Mouse (Mus musculus) right cerebral cortex, adult 18-20 months (tissue): Measurements from ENCODE around the gene Mgmt.

Experiments
- DNase-seq: peaks from one replicate; pipeline ENCODE4 v3.0.0; 2022; ENCODE audit warnings: mixed read lengths

The Mgmt gene

DNA sequence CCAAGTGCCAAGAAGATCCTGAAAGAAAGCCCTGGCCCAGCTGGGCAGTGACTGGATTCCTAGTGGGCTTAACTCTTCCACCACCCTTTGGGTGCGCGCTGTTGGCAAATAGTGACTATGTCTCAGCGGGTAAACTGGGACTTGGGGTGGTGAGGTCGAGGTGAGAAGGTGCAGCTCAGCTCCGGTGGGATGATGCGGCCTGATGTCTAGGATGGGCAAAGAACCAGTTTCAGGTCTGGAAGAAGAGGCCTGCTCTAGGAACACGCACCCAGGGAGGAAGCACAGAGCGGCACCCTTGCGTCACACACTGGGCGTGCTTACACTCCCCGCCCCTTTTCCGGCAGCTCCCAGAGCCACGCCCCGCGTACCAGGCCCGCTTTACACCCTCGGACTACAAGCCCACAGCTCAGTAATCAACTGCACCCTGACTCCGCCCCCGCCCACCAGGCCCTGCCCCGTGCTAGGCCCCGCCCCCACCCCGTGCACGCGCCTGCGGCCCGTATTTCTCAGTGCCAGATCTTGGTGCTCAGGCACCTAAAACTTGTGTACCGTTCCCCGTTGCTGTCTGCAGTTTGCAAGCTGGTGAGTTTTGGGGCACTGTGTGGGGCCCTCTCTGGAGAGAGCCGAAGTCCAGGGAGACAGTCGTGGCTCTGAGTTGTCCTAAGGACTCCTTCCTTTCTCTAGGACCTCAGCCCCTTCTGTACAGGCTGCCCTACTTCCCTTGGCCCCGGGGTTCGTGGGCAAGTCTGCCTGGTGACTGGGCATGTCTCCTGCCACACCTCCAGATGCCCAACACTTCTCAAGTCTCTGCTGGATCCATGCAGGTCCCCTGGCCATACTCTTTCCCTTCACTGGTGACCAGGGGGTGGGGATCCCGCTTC lies at the start of gene Mgmt:
Gene Mgmt (plus strand): TSS at position 509 of the 881 bp plus-strand sequence.
- DNase-seq = peak; percentile 90

DNA sequence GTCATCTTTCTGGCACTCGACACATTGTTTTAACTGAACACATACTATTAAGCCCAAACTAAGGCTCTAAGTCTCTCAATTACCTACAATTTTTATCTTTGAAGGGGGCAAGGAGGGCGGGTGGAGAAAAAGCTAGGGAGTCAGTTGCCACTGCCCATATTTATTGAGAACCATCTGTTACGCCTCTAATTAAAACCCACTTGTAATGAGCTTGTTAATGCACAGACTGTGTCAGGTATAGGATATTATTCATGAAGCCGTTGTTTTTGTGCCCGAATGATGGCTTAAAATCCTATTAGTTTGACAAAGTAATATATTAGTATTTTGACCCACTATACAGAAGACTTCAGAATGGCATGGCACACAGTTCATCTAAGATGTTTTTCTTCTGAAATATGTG lies 49.6 kb upstream of the Mgmt start:
- no peak for DNase-seq

DNA sequence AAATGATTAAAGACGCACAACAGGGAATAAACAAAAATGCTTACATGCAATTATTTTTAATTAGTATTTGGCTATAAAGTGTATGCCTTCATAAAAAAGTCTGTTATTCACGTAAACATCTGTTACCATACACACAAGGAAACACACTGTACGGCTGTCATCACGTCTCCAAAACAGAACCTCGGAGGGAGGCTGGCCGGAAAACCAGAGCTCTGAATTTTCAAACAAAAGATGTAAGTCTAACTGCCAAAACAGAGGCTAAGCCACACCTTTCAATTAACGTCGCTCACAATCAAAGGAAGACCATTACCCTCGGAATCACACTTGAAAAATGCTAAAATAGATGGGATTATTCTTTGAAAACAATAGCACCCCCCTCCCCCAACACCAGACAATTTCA lies 49.1 kb upstream of the Mgmt start:
- no peak for DNase-seq

DNA sequence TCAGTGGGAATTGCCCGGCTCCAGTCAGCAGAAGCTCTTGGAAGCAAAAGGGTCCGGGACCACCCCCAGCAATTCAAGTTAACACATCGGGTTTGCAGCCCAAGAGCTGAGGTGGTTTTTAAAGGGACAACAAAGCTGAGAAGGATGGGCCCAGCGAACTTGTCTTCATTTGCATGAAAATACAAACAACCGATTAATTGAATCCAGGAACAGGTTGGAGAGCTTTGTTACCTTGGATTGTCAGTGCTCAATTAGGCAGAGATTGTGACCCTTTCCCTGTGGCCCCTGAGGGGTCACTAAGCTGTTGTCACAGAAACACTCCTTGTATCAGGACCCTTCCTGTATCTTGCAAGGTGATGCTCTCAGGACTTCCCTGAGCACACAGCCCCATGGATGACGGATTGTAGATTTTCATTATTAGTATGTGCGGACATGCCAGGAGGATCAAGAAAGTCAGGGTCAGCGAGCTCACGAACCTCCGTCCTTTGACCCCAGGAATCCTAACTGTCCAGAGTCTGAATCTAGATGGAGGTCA lies 48.3 kb upstream of the Mgmt start:
- no peak for DNase-seq

DNA sequence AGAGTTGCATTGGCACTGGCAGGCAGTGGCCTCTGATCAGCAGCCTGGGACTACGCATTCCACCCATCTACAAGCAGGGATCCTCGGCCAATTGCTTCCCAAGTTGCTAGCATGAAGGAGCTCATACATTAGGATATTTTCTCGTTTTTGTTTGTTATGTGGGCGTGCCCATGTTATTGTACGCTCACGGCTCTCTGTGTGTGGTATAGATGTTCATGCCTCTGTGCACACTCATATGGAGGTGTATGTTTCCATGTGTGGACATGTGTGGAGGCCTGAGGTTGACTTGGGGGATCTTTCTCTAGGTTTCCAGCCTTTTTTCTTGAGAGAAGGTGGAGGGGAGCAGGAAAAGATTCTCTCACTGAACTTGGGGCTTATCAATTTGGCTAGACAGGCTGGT lies 46.8 kb upstream of the Mgmt start:
- no peak for DNase-seq

DNA sequence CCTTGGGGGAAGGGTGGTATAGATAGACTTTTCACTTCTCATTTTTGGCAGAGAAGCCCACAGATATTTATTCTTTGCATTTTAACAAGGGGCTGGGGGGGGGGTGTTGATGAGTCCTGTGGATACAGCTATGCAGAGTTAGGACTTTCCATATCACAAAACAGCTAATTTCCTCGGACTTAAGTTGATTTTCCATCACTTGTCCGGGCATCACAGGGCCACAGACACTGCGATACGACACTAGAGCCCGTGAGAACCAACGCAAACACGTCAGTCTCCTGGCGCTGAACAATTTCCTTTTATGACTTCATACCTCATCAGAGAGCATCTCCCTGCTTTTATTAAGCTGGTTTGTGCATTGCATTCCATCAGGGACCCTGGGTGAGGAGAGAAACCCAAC lies 45.7 kb upstream of the Mgmt start:
- no peak for DNase-seq

DNA sequence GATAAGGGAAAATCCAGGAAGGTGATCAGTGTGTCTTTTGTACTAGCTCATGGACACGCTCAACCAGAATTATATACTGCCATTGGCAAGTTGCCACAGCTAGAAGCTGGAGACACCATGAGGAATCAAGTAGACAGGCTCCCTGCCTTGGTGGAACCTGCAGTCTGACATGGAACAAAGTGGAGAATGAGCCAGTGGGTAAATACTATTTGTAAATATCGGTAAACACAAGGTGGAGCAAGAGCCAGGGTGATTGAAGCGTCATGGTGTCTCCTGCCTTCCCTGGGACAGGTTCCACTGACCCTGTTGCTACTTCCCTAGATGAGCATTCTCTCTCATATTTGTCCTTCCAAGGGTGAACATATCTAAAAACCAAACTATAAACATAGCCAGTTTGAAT lies 44.6 kb upstream of the Mgmt start:
- no peak for DNase-seq

DNA sequence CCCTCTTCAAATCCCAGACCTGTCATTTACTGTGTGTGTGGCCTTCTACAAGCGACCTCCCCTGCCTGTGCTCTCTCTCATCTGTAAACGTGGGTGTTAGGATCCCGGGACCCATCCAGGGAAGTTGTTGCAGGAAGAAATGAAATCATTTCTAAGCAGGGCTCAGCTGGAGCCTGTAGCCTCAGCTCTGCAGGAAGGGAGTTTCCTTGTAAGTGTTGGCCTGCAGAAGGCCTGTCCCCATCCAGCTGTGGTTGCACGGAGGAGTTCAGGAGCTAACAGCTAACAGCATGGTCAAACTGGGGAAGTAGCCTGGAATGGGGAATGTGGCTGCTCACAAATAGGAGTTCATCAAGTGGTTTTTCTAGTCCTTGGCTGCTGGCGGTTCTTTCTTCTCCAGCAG lies 44.1 kb upstream of the Mgmt start:
- DNase-seq = no peak

DNA sequence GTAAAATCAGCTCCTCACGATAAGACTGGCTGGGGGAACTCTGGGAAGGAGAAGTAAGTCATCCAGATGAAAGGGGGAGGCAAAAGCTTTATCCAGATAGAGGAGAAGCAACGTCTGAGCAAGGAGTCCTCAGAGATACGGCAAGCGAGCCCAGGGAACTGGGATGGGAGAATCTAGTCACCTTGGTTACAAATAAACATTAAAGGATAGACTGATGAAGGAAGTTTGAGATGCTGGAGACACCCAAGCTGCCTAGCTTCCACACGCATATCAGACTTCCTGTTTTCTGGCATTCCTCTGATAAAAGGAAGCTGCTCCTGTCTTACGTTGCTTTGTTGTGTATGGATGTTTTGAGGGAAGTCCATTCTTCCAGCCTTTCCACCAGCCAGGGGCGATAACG lies 42.5 kb upstream of the Mgmt start:
- no peak for DNase-seq

DNA sequence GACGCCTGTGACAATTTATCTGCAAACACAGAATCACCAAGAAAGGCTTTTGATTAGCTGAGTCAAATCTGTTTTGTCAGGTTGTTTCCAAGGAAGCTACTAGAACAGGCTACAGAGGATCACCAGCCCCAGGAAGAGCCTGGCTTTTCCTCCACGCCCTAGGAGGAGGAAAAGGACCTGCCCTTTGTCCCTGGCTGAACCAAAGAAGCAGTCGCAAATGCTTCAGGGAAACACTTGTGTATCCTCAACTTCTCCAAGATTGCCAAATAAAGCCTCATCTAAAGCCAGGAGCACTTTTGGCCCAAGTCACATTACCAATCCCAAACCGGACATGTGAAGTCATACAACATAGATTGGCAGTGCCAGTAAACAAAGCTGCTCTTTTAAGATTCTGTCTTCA lies 41.7 kb upstream of the Mgmt start:
- no peak for DNase-seq

DNA sequence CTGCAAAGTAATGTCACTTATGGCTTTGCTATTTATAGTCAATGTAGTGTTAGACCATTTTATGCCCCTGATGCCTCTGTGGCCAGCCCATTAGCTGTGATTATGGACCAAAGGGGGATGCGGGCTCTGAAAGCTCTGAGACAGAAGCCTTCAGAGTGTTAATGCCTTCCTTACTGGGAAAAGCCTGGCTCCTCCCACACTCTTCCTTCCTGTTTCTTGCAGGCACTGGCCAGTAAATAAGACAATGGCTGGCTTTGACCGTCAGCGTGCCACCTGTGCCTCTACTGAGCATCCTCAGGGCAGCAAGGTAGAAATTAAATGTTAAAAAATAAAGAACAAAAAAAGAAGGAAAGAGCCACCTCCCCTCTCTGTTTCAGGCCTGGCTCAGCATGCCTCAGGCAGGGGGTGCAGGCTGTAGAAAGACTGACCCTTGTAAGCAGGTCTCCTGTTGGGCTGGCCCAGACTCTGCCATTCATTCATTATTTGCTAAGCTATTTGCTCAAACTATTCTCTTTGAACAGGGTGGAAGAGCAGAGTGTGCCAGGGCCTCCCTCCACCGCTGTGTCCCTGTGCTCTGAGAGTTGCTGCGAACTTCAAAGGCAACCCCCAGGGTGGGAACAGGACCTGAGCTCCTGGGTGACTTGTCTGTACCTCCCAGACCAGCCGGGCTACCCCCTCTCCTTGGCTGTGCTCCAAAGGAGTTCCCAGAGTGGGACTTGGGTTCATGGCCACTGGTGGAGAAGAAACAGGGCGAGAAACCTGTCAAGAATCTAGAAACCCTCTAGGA lies 29.5 kb upstream of the Mgmt start:
- no peak for DNase-seq

DNA sequence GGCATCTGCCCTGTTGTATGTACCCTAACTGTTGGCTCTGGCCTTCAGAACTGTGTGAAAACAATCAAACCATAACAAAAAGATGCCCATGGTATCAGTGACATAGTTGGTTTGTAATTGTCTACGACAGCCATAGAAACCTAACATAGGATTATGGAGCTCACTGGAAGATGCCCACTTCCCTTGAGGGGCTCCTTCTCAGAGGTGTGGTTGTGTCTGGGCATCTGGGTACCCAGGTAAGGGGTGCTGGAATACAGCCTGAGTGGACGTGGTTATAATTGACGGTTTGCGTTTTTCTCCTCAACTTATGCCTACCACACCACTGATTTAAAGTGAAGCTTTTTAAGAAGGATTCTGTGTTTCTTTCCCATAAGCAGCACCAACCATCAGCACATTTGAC lies 28.5 kb upstream of the Mgmt start:
- DNase-seq = no peak

DNA sequence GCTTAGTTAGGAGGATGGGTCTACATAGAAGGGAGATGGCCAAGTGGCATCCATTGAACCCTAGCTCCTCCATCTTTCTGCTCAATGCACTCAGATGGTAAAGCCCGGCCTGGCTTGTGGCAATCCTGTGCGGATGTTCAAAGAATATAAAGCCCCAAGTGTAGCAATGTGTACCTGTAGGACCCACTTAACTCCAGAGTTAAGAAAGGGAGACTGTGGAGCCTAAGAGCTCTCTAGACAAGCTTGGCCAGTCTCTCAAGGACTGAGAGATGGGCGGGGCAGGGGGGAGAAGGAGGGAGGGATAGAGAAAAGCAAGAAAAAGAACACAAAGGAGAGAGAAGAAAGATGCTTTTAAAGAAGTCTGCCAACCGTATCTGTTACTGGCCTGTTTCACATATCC lies 27.9 kb upstream of the Mgmt start:
- no peak for DNase-seq

DNA sequence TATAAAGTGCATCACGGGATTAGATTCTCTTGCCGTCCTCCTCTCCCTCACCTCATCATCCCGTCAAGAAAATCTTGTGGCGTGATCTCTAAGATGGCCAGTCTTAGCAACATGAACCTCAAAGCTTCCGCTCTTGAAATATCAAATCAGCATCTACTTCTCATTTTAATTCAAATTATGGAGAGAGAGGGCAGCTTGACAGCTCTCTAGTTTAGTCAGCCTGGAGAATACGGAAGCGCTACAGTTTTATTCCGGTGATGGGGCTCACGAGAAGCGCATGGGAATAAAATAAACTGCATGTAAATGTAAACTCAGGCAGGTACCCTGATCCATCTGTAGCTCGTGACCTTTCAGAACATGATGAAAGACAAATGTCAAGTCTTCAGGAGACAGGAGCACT lies 22.9 kb upstream of the Mgmt start:
- no peak for DNase-seq

DNA sequence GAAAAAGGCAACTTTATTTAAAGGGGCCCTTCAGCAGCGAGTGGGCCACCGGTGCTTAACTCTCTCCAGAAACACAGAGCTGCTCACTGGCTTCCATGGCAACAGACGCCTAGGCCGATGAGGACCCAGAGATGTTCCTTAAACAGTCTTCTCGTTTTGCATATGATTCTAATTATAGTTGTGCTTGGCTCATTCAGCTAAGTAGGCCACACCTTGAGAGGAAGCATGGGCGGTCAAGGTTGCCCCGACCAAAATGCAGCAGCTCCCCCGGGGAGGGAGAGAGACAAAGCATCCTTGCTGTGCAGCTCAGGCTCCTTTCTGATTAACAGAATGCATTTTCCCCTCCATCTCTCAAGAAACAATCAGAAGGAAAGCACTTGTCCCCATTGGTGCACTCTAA lies 22.4 kb upstream of the Mgmt start:
- peak; percentile 81 for DNase-seq

DNA sequence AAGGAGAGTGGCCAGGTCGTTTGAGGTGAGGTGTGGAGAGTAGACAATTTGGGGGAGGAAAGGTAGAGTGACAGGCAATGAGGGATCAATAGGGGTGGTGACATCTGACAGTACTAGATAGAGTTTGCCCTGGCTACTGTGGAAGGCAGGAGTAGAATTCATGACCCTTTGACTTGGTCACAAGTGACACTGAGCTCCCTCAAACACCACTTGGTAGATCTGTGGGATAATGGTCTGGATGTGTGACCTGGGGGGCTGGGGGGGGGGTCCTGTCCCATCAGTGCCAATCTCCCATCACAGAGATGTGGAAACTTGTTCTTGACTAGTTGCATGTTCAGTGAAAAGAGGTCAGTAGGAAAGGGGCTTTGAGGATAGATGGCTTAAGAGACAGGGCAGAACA lies 20.0 kb upstream of the Mgmt start:
- DNase-seq = no peak

DNA sequence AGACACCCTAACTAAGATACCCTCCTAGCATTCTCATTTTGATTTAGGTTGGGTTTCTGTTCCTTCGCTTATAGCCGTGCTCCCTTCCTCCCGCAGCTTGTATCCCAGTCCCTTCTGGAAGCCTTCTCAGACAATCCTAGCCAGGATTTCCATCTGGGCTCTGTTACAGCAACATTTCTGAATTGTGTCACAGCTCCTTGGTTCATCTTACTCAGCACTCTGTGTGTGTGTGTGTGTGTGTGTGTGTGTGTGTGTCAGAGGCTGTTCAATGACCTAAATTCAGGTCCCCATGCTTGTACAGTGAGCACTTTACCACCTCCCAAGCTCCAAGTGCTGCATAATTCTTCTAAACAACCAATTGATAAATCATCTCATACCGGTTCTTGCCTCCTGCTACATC lies 14.0 kb upstream of the Mgmt start:
- DNase-seq = peak; percentile 39

DNA sequence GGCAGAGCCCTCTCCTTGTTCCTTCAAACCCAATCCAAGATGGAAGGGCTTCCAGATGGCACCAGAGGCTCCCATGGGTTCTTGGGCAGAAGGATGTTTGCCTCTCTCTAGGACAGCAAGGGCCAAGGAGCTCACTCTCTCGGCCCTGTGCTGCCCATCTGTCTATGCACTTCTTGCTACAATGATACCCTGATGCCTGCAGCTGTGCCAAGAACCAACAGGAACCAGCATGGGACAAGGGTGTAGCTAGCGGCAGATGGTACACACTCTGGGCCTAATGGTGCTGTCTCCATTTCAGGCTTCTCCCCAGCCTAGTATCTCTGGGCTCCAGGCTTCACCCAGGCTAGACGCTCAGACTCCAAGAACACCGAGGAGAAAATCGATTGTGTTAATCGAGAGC lies 6.3 kb upstream of the Mgmt start:
- no peak for DNase-seq

DNA sequence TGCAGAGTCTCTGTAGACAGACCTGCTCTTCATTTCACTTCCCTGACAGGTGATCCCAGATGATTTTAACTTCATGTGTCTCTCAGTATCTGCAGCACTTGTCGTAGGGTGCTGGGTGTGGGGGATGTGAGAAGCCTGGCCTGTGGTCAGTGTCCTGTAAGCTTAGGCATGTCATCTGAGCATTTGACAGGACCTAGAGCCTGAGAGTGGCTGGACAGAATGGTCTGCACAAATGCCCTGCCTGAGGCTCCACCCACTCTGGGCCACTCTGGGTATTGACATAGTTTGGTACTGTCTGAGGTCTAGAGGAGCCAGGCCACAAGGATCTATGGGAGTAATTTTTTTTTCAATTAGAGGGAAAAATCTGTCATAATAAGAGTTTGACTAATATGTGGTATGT lies 942 bp downstream of the Mgmt start:
- no peak for DNase-seq

DNA sequence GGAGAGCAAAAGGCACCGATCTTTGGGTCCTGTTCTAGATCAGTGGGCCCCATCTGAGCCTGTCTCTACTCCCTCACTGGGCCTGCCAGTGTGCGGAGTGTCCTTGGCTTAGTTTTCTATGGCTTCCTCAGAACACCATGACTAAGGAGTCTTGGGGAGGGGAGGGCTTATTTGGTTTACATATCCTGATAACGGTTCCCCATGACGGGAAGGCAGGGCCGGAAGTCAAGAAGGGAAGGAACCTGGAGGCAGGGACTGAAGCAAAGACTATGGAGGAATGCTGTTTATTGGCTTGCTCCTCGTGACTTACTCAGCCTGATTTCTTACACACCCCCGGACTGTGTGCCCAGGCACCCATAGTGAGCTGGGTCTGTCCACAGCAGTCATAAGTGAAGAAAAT lies 1.4 kb downstream of the Mgmt start:
- no peak for DNase-seq

DNA sequence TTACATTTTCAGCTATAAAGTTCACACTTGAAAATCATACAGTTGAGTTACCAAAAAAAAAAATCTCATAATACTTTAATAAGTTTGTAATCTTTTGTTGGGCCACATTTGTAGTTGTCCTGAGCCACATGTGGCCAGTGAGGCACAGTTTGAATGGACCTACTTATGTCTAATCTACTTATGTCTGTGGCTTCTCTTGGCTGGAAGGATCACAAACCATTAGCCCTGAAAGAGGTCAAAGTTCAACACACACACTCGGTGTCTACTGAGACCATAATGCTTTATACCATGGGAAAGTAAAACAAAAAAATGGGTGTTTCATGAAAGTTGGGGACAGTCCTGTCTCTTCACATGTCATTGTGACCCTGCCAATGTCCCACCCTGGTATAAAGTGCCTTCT lies 3.1 kb downstream of the Mgmt start:
- no peak for DNase-seq

DNA sequence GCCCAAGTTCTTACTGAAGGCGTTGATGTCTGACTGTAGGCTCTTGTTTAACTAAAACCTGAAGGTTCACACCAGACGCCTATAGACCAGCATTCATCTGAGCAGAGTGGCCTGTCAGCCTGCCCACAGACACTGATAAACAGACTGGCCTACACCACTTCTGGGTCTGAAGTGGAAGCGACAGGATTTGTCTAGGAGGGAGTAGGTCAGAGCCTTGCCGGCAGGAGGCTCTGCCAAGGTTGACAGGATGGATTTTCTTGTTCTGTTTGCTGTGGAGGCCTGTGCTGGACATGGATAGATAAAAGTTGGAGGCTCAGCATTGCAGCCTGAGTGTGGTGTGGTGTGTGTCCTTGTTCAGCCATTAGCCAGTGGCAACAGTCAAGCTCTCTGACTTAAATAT lies 3.6 kb downstream of the Mgmt start:
- no peak for DNase-seq

DNA sequence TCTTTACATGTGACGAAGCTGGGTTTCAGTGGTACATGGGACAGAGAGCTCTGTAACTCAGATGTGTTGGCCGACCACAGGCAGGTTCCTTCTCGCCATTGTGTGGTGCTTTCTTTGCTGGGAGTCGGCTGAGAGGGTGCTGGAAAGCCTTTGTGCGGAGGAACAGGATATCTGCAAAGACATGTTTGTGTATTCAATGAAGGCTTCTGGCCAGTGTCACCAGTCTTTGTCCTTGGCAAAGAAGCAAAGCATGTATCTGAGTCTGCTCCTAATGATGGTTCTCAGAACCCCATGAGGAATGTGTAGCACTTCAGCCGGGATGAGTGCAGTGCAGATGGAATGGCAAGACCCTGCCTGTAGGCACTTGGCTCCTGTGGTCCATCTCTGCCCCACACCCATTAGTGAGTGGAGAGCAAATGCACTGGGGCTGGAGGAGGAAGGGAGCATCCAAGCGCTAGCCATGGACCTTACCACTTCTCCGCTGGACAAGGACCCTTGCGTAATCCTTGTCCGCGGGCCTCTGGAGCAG lies 14.3 kb downstream of the Mgmt start:
- no peak for DNase-seq

DNA sequence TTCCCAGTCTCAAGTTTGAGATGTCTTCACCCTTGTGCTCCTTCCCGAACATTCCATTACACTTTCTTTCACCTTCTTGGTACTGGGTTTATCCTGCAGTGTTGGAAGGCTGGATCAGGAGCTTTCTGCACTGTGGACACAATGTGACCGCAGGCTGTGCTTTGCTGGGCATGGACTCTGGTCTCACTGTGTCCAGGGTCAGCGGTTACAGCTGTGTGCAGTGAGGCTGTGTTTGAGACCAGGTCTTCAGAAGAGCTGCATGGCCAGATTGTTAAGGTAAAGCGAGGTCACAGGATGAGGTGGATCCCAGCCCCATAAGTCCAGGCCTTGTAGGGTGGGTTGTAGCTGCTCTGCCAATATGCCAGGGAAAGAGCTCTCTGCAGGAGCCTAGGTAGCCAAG lies 18.5 kb downstream of the Mgmt start:
- DNase-seq = no peak
